Mouse (Mus musculus) c-Kit-negative CD71-positive TER-119-positive erythroid progenitor cells, embryonic 14.5 days (primary cell): ENCODE measurements around the gene Fbxw11.

Experiments used
- DNase-seq: peaks from one replicate; pipeline ENCODE4 v3.0.0-alpha.2; 2013; ENCODE audit warnings: low read depth, low spot score

Gene Fbxw11

DNA sequence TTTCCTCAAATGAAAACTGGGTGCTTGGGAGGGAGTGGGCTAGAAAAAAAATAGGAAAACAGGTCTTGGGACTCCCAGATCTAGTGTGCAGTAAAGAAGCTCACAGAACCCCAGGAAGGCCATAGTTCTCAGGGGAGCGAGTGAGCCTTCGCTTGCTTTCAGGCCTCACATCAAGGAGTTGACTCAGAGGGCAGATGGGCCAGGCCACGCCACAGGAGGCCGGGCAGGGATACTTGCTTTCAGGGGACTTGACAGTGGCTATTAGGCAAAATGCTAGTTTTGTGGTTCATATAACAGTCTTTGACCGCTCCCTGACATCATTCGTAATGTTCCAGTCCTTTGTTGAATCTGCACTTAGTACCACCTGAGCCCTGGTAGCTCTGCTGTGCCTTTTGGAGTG, 18.6 kb upstream of the Fbxw11 start:
- no peak for DNase-seq

DNA sequence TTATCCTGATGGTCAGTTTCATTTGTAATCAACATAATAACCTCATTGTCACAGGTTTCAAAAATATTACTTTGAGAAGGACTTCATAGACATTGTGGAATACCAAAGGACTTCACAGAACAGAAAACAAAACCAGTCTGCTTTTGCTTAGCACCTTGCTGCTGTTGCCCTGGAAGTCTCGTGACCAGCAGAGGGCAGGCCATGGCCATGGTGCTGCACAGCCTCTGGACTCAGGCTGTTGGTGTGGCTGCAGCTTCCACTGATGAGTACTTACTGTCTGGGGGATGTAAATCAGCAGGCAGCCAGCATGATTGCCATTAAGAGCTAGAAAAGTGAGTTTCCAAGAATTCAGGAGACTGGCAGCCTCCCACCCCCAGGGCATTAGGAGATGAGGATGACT, 16.8 kb upstream of the Fbxw11 start:
- no peak for DNase-seq

DNA sequence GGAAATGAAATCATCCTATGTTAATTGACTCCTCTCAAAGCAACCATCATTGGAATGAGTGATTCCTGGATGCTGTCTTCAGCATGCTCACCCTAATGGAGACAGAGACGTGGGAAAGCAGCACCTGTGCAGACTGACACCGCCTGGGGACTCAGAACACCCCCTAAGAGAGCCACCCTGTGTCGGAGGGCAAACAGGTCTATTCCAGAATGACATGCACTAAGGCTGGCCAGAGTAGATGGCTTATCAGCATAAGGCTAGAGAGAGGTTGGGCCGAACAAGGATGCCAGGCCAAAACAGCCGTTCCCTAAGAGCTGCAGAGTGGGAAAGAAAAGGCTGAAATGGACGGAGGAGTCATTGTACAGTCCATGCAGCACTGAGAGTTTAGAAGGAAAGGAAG, 16.4 kb upstream of the Fbxw11 start:
- DNase-seq = no peak

DNA sequence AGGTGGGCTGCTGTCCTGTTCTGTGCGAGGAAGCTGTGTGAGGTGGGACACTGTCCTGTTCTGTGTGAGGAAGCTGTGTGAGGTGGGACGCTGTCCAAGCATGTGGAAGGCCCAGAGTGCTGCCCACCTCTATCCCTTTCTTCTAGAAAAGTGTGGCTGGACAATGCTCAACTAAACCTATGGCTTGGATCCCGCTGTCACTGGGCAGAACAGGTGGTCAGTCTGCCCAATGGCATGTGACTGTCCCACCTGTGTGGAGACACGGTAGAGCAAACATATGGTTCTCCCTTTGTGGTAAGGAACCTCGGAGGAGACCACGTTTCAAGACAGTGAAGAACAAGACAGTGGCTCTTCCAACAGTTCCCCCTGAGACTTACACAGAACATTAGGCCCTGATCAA, 14.6 kb upstream of the Fbxw11 start:
- no peak for DNase-seq

DNA sequence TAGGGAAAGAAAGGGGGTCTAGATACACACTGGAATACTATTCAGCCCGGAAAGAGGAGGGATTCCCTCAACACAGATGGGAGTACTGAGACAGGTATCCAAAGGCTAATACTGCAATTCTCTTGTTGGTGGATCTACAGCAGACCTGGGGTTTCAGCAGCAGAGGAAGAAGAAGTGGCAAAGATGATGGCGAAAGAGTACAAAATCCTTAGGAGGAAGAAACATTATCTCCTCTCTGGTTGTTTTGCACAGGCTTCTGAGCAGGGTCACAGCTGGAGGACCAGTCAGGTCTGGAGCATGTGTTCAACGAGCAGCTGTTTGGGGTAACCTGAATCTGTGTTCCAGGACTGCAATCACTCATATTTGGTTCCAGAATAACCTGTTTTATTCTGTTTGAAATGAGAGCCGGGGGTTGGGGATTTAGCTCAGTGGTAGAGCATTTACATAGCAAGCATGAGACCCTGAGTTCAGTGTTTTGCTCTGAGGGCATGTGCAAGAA, 12.8 kb upstream of the Fbxw11 start:
- no peak for DNase-seq

DNA sequence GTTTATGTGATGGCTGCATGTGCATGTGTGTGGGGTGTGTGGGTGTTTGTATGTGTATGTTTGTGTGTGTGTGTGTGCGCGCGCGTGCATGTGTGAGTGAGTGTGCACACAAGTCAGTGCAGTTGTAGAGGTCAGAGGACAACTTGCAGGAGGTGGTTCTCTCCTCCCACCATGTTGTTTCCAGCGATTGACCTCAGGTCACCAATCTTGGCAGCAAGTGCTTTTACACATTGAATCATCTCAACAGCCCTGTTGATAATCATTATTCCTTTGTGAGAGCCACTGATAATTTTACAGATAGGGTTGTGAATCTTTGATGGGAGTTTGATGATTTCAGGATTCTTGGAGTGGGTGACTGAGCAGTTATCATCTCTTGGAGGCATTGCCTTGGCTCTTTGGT, 9.9 kb upstream of the Fbxw11 start:
- DNase-seq = no peak

DNA sequence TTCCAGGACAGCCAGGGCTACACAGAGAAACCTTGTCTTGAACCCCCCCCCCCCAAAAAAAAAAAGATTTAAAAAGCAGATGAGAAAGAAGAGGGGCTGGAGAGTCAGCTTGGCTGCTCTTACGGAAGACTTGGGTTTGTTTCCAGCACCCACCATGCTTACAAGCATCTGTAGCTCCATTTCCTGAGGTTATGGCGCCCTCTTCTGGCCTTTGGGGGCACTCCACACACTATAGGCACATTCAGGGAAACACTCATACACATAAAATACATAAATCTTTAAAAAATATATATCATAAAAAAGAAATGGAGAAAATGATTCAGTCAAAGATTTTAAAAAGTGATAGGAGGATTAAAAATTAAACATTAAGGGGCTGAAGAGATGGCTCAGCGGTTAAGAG, 9.0 kb upstream of the Fbxw11 start:
- DNase-seq = no peak

DNA sequence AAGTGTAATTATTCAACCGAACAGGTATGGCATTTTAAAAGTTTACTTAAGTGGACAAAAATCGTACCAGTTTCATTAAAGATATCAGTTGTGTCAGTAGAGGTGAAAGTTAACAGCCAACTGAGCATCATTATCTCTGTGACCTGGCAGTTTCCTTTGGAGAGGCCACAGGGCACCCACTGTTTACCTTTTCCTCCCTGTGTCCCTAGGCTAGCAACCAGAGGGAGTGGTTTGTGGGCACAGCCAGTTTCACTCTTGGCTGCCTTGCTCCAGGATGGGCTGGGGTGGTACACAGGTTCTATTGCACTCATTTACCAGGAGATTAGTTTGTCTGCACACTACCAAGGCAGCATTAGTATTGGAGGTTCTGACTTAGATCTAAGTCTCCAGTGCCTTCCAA, 8.4 kb upstream of the Fbxw11 start:
- no peak for DNase-seq

DNA sequence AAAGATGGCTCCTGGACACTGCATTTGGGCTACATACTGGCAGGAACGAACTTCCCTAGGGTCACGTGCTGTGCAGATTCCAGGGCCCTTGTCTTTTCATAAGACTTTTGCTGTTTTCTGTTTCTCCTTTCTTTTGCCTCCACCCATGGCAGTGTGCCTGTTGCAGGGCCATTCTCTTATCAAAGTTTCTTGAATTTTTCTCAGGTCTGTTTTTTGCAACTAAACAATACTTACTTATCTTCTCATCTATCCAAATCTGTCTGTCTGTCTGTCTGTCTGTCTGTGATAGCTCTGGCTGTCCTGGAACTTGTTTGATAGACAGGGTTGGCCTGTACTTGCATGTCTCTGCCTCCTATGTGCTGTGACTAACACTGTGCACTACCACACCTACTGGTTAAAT, 7.7 kb upstream of the Fbxw11 start:
- DNase-seq = no peak

DNA sequence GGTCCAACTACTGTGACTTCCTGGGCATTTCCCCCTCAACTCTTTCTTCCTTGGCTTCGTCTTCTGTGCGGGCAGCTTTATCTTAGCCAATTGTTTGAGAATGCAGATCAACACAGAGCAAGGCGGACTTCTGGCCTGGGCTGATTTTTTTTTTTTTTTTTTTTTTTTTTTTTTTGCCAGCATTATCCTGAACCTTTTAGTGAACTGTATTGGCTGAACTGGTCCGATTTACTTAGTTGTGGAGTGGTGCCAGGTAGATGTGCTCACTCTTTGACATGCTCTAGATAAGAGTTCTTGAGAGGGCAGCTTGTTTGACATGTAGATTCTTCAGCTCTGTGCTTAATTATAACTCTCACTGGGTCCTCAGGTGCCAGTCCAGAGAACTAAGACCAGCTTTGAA, 6.2 kb upstream of the Fbxw11 start:
- DNase-seq = no peak

DNA sequence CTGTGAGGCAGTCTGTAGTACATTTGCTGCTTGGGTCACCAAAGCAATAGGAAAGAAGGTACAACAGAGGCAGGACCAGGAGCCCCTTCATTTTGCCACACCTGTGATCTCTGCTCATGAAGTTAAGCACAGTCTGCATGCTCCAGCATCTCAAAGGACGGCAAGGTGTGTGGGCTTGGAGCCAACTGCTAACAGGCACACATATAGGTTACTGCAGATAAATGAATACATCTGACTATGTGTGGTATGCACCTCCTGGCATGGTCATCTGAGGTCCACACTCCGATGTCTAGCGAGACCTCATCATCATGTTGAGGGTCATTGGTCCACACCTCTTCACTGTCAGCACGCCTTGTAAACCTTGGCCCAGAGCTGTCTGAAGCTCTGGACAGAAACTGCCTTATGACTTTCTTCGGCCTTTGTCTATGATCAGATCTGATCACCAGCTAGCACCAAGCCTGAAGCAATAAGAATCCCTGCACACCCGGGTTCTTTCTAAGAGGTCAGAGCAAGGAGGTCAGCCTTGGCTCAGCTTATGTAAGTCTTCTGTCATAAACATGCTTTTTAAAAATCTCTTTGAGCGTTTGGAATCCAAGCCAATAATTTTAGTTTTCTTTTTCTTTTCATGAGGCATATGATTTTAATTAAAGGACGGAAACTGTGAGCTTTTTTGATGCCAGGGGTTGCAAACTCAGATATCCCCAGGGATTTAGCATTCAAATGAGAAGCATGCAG, 3.8 kb upstream of the Fbxw11 start:
- DNase-seq = no peak

DNA sequence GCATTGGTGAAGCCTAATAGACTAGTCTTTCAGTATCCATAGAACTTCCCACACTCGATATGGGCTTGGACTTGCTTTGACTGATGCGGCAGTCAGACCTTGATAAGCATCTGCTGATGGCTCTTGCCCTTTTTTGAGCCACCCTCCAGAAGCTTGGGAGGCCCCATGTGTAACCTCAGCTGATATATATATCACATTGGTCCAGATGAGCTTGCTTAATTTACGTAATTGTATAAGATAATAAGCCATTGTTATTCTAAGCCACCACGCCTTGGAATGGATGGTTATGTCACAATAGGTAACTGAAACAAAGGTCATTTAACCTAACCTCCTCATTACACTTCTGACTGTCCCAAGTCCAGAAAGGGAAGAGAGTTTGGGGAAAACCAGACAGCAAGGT, 1.9 kb upstream of the Fbxw11 start:
- DNase-seq = no peak

DNA sequence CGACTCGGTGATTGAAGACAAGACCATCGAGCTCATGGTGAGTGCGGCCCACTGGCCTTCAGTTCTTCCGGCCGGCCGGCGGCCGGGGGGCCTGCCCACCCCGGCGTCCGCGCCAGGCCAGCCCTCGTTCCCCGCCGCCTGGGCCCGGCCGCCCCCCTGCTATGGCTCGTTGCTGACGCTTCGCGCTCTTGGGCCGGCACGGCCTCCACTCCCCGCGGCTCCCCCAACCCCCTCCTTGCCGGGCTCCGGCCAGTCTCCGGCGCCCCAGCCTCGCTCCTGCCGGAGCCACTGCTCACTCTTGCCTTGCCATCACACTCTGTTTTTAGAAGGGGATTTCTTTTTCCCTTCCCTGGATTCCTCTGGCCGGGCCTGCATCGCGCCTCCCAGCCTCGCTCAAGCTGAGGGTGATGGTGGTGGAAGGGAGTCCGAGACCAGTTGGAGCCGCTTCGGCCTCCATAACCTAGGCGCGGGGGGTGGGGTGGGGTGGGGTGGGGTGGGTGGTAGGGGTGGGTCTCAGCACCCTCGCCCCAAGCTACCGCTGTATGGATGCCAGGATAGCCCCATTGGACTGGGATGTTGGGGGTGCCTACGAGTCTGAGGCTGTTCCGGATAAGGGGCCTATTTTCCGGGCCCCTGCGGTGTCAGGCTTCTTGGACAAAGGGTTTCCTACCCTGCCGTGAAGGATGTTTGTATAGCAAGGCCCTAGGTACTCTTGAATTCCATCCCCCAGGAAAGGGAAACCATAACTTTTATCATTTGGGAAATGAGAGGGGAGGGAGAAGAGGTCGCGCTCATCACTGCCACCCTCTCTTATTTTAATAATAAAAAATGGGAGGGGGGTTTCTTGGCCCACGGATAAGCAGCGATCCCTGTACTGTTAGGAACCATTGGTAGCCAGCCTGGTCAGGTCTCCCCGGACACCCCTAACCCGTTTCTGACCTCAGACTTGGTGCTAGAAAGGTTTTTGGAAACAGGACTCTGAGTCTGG, 669 bp downstream of the Fbxw11 start:
- DNase-seq = no peak

DNA sequence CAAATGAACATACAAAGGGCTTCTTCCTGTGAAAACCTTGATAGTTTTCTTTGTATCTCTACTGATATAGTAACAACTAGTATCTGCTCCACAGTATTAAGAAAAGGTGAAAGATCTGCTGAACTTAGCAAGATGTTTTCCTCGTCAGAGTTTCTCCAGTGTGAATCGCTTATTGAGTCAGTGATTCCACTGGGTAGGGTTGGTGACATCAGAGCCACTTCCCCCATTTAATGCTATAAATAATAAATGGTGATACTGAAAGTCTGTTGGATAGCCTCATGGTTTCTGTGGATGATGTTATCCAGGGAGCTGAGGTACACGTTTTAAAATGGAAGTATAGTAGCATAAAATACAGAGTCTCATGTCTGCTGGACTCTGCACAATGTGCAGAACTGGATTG, 1.5 kb downstream of the Fbxw11 start:
- DNase-seq = no peak

DNA sequence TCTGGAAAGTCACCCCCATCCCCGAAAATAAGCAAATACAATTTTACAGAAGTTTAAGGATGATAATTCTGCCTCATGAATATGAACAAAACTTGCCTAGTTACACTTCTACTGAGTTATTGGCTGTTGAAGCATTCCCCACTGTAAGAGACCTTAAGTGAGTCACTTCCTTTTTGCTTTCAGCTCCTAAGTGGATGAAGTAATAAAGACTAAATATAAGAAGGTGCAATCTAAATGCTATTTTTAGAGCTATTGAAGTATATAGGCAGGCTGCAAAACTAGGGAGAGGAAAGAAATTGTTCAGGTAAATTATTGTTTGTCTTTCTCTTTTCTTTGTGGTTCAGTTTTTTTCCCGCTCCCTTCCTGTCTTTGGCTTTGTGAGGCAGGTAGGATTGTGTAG, 4.7 kb downstream of the Fbxw11 start:
- no peak for DNase-seq

DNA sequence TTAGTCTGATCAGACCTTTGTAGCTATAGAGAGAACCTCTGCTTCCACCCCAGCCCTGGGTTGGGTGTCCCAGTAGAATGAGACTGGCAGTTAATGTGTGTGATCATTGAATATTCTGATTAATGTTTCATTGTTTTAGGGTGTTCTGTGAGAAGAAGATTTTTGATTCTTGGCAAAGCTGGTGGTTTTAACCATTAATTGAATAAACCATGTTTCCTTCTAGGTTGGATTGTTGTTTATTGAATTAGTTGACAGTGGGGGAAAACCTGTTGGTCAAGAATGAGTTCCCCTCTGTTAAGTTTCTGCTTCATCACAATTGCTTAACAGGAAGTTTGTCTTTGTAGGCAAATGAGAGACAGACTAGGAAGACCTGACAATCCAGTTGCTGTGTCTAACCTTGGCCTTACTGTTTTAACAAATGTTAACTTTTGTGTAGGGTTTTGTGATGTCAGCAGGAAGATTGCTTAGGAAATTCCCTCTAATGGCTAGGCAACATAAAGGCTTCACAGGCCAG, 7.8 kb downstream of the Fbxw11 start:
- DNase-seq = no peak

DNA sequence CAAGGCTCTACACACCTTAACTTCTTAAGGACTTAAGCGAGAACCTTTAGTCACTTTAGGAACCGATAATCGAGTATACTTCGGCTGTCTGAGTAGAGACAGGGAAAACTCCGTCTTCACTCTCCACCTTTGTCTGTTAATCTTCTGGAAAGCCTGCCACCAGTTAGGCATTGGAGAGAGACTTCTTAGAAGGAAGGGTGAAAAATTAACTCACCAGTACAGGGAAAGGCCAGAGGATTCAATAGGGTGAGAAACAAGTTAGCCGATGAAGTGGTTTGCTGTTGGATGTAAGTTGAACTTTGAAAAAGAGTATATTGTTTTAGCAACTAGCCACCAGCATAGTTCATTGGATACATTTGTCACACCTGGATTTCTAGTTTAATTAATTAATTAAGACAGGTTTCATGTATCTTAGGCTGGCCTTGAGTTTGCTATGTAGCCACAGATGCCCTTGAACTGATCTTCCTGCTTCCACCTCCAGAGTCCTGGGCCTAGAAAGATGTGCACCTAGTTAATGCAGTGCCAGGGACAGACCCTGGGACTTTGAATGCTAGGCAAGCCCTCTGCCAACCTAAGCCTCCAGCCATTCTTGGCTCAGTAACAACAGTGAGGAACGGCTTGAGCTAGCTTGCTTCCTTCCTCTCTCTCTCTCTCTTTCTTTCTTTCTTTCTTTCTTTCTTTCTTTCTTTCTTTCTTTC, 8.5 kb downstream of the Fbxw11 start:
- no peak for DNase-seq

DNA sequence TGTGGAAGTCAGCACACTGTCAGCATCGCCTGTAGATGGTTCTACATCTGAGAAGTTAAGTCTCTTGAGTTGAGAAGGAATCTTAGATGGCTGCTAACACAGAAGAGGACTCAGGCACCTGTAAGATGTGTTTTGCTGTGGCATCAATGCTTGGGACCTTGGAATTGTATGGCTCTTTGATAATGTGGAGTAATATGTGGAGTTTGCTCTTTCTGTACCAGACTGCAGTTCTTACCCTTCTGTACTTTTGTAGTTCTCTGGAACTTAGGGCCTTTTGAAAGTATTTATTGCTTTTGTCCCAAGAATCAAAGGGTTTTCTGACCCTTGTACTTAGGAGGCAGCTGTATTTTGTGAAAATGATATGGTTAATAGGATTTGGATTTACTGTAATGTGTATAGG, 9.2 kb downstream of the Fbxw11 start:
- DNase-seq = no peak

DNA sequence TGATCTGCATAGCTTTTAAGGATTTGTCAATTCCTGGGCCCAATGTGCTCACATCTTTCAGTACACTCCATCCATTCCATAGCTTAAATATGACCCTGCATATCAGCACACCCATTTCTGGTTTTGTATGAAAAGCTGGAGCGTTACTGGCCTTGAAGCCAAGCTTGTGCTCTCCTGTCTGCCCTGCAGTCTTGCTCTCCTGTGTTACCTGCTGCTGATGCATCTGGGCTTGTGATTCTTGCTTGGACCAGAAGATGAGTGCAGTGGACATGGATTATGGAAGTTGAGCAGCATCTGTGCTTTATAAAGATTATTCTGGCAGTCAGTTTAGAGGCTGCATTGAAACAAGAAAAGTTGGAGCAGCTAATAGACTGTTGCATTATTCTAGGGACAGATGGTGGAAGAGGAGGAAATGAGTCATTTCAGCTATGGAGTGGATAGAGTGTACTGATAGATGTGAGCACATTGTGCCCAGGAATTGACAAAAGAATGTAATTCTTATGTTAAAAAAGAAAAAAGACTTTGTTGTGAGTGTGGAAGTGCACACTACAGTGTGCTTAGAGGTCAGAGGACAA, 19.6 kb downstream of the Fbxw11 start:
- DNase-seq = no peak

DNA sequence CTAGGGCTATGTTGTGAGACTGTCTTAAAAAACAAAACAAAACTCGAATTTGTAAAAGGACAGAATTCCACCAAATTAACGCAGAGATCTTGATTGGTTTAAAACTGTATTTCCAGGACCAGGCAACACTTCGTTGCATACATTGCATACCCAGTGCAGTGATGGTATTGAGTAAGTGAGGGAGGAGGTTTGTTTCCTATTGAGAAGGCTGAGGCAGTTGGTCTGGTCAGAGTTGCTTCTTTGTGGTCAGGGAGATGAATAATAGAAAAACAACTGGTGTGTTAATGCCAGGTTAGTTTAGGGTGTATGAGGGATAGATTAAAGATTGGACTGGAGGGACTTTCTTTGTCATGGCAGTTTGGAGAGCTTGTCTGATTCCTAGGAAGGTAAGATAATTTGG, 23.1 kb downstream of the Fbxw11 start:
- DNase-seq = no peak

DNA sequence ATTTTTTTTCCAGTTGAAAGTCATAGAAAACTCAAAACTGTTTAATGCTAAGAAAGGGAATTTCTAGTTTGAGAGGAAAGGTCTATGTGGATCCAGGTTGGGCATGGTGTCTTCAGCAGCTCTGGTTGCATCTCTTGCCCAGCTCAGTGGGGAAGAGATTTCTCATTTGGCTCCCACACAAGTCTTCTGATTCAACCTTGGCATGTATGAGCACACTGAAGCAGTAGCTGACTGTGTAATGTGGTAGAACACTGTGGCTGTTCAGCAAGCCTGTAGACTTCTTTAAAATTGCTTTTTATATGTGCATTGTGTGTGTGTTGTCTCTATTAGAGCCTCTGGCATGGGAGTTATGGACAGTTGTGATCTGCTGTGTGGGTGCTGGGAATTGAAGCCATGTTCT, 24.5 kb downstream of the Fbxw11 start:
- no peak for DNase-seq

DNA sequence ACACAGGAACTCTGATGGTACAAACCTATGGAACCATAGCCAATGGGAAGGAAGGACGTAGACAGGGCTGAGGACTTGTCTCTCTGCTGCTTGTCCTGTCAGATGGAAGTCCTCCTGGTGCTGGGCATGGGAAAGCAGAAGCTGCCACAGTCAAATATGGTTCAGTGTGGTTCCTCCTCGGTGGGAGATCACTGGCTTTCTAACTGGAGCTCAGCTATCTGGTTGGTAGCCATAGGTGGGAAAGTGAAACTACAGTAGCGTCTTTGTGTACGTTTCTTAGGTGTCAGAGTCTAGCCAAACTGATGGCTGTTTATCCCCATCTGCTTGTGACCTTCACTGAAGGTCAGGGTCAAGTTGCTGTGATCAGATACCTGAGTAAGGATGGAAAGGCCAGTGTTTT, 29.0 kb downstream of the Fbxw11 start:
- no peak for DNase-seq
